Mouse (Mus musculus): ENCODE data around the gene Prune2. TPM values are rescaled to one million over a fixed set of nuclear protein-coding genes. Genes with fewer than 3 reads are reported as not detected.
A peak's percentile ranks its signal among the peaks of the same experiment; 100 is the strongest.

The Prune2 gene
- polyA plus RNA-seq, 3 experiments from 2014 or later, result 0.05 to 0.26 (median 0.26) TPM

GRCm38 (mm10) chr19:17264481-17265196, 308.7 kb downstream of the Prune2 start:
- peak; percentile 83 for ATAC-seq

GRCm38 (mm10) chr19:17268669-17269068, 312.8 kb downstream of the Prune2 start:
- ATAC-seq, result peak; percentile 64

GRCm38 (mm10) chr19:17271179-17271622, 315.3 kb downstream of the Prune2 start:
- no peak for ATAC-seq

GRCm38 (mm10) chr19:17272988-17273387, 317.1 kb downstream of the Prune2 start:
- no peak for ATAC-seq

Other genes starting within 250 kb of the Prune2 start
- gene Vps13a, start 175.2 kb upstream of the Prune2 start, polyA plus RNA-seq (2017; shearing (Covaris generic)), result 10 to 100 TPM; 29.2 to 58.1 (median 53.5) TPM
- not detected for gene Foxb2, start 82.3 kb upstream of the Prune2 start, polyA plus RNA-seq (2017; shearing (Covaris generic))